Mouse (Mus musculus): ENCODE measurements at regions not wholly inside any gene's neighbourhood (a gene's known extent, or its start where the extent isn't known, plus 50 kb on each side); places are given as distances from the start of the nearest gene placed in this dataset.

DNA sequence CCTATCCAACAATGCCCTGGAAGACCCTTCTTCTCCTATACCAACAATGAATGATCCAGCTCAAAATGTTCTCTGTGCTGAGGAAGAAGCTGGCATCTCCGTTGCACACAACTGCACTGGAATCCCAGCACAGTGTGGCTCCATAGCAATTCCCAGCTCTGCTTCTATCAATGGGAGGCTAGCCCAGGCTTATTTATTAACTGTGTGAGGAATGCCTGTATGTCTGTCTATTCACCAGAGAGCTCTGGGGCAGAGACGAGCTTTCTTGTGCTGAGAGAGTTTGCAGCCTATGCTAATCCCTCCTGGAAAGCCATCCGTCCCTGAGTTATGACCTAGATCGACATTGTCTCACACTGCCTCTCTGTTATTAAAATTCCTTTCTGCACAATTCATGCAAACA is 108.1 kb downstream of the Snx19 start:
- intact Hi-C loops (cut with DNase I) = no loop called here
- DNase-seq (ENCODE audit: low spot score in 2 of 2) = no peak

DNA sequence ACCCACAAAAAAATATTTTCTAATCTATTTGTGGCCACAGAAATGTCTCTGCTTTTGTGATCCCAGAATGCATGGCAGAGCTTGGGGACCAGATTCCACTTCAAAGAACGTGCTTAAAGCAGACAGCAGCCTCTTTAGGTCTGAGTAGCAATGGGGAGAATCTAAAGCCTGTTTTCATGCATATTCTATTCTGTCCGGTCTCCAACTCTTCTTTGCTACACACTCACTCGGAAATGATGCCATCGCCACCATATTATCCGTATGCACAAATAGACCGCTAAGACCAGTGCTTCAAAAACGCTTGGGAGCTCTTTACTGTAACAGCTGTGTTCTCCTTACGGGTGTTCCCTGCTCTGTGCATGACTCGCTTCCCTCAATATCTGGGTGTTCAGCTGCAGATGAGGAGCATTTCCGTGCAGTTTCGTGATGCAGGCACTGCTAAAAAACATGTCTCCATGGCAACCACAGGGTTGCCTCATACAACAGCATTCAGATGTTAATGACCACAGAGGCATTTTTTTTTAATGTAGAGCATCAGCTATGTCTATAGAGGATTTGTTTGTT is 107.0 kb downstream of the Snx19 start:
- intact Hi-C loops (cut with DNase I) = no loop called here

DNA sequence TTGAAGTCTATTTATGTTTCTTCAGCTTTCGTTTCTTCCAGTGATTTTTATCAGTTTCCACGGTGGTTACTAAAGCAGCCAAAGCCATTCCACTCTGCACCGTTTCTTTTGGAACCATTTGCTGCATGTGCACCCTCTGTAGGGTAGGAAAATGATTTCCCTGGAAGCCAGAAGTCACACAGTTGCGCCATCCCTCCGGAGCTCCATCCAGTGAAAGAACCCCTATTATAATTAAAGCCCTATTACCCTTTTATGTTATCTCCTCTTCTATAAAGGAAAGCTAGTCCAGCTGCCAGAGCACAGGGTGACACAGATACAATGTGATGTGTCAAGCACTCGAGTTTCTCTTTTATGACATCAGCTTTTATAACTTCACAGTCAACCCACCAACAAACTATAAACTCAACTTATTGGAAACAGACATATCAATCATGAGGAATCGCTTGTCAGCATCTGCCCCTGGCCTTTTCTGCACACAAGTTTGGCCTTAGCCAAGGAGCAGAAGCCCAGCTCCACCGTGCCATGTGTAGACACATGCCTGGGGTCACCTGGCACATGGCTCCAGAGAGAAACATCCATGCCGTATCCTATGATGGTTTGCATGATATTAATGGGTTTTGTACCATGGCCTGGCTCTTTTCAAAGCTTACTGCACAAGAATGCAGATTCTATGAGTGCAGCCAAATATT is 106.3 kb downstream of the Snx19 start:
- DNase-seq (ENCODE audit: low spot score in 2 of 2) = no peak
- intact Hi-C loops (cut with DNase I) = no loop called here

More for the DNA sequence above, 107.0 kb downstream of the Snx19 start:
- peak; percentile 15 to 16 for DNase-seq (ENCODE audit: low spot score in 2 of 2)

DNA sequence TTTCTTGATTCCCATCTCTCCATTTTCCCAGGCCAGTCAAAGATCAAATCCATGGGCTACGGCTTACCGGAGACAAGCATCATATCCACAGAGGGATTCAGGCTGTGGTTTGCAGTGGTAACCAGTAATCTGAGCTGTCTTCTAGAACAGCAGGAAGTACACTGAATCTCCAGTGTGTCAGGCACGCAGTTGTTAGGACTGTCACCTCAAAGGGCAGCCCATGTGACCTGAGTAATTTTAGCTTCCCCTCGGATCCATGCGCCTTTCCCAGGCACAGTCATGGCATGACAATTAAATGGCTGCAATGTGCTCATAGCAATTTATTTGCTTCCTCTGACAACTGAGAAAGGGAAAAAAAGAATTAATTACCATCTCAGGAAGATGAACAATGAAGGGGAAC is 98.2 kb downstream of the Snx19 start:
- DNase-seq (ENCODE audit: low spot score in 2 of 2) = no peak
- intact Hi-C loops (cut with DNase I) = no loop called here

DNA sequence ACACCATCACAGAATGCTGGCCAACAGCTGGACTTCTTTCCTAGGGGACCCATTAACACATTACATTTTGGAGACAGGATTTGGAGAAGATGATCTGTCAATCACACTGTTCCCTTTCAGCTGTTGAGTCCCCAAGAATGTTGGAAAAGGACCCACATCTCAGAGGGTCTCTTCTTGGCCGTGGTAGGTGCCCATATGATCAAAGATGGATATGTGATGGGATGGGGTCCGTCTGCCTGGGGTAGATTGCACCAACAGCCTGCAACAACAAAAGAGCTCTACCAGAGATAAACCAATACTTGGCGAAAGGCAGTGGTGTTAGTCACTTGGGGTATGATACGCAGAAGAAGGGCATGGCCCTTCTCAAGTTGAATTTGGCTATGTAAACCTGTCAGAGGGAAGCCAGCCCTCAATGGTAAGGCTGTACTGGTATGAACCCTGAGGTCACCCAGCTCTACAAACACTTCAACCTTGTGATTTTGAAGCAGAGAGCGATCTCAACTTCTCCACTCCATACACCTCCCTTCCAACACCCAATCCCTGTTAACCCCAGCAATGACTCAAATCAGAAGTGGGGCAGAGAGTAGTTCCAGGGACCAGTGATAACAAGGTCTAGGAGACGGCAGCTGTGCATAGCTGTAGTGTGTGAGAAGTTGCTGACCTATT is 97.6 kb downstream of the Snx19 start:
- intact Hi-C loops (cut with DNase I) = no loop called here
- DNase-seq (ENCODE audit: low spot score in 2 of 2) = no peak

DNA sequence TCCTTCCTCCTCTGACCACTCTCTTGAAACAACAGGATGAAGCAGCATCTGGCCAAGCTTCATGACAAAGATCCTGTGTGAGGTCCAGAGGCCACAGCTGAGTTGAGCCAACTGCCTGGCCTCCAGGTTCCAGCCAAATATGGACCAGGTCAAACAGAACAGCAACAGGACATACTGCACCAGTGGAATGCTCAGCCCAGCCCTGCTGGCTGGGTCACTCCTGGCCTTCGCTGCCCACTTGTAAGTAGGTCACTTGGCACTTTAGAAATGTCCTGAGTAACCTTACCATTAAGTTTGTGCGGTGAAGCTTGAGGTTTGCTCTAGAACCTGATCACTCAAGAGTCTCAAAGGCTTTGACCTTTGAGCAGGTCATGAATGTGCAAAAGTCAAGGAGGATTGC is 96.9 kb downstream of the Snx19 start:
- DNase-seq (ENCODE audit: low spot score in 2 of 2) = no peak
- intact Hi-C loops (cut with DNase I) = no loop called here

DNA sequence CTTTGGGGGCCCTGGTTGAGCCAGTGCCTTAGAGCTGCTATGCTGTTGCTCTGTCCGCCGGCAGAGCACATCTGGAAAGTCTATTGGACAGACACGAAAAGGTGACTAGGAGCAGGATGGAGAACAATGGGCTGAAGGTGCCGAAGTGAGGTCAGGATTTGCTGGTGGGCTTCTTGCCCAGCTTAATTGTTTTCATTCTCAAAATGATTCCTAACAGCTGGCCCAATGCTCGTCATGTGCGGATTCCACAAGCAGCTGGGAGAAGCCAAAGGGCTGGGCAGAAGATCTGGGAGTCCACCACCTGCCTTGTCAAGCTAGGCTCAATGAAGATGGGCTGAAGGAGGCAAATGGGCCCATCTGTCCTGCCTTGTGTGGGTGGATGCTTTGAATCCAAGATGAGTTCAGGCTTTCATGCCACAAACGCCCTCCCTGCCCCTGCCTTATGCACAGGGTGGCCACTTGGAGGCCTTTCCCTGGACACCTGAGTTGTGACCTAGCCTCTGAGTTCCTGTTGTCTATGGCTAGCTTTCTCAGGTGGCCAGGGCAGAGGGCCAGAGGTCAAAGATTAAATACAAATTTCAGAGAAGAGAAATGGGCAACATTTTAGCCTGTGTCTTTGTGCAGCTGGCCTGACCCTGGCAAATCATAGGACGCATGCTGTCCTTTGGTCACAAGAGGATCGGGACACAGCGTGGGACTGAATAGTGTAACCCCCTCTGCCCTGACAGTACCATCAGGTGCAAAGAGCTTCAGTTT is 95.9 kb downstream of the Snx19 start:
- DNase-seq (ENCODE audit: low spot score in 2 of 2) = no peak
- intact Hi-C loops (cut with DNase I) = no loop called here

DNA sequence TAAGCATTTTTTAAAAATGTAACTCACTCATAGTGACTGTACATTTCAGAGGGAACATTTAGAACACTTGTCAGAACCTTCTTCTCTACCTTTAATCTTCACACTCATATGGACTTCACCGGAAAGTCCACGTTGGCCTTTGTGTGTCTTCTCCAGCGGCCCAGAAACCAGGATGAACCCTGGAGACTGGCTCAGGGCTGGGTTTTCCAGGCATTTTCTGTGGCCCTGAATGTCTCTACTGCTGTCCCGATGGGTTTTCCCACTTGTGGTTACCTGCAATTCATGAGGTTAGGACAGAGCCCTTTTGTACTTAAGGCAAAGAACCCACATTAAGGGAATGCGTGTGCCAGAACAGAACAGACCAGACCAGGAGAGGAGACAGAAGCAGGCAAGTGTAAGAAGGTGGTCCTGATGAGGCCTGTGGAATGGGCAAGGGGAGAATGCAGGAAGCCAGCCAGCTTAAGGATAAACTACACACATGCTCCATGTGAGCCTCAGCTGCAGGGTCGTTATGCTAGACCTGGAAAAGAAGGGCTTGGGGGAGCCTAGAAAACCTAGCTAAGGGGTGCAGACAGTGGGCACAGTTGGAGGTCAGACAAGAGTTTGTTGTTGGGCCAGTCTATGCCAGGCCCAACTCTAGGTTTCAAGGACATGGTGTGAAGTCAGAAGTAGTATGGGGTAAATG is 94.8 kb downstream of the Snx19 start:
- no peak for DNase-seq (ENCODE audit: low spot score in 2 of 2)
- intact Hi-C loops (cut with DNase I) = no loop called here

DNA sequence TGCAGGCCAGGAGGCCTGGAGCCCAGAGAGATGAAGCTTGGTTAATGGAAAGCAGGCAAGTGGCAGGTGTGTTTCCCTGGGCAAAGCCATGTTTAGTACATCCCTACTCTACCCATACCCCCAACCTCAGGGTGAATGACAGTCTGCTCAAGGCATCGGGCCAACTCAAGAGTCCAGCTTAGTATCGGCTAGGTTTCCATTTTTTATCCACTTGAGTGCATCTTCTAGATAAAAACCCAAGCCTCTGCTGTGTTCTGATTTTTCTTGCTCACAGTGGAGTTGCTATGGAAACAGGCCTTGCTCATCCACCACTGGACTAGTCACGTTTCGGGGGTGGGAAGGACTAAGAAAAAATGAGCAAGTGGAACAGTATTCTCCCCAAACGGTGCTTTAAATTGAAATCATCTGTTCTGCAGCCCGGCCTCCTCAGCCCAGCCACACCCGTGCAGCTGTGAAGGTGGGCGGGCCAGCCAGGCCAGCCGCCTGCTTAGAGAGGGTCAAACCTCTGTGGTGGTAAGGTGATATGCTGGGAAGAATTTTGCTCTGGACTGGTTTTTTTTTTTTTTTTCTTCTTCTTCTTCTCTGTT is 94.0 kb downstream of the Snx19 start:
- intact Hi-C loops (cut with DNase I) = no loop called here
- peak; percentile 60 to 65 for DNase-seq (ENCODE audit: low spot score in 2 of 2)

DNA sequence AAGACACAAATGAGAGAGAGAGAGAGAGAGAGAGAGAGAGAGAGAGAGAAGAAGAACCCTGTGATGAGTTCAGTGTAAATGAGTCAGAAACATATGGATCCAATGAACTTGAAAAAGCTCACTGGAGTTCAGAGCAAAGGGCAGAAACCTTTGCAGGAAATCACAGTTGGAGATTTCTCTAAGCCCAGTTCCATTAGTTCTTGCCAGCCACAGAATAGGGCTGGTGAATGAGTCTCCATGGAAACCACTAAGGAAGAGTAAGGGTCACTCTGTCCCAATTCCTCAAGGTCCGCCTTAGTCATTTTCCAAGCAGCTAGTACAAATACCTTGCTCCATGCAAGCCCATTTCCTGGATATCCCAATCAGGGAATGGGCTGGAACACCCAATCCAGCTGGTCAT is 93.2 kb downstream of the Snx19 start:
- intact Hi-C loops (cut with DNase I) = no loop called here
- DNase-seq (ENCODE audit: low spot score in 2 of 2) = no peak

DNA sequence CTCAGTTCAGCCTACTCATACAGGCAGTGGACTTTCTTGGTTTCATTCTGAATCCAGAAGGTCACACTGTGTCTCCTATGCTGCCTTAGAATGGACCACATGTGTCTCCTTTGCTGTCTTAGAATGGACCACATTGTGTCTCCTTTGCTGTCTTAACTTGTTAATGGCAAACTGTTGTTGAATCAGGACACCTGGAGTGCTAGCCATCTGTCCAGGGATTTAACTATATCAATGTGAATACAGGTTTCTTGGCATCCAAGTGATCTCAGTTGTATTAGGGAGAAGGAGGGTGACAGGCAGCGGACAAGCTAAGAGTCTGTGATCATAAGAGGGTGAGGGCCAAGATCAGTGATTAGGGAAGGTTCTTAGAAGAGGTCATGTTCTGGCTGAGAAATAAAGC is 92.3 kb downstream of the Snx19 start:
- DNase-seq (ENCODE audit: low spot score in 2 of 2) = no peak
- intact Hi-C loops (cut with DNase I) = no loop called here
